Mouse (Mus musculus) midbrain, embryonic 16.5 days (tissue): ENCODE measurements at regions not wholly inside any gene's neighbourhood (a gene's known extent, or its start where the extent isn't known, plus 50 kb on each side); places are given as distances from the start of the nearest gene placed in this dataset.

Source experiments
- ATAC-seq: fragments of 200-750 bp; cut with Nextera tagmentation; 2 replicates; pipeline ENCODE4 v1.8.0; 2017; ENCODE audit warnings: moderate TSS enrichment
- H3K27ac ChIP-seq: fragments of 300-500 bp; sonication (generic); 2 replicates; pipeline ENCODE4 v1.5.1; 2014; ENCODE audit warnings: mild to moderate bottlenecking, low read length, mixed read lengths
- H3K27me3 ChIP-seq: fragments of 300-500 bp; sonication (generic); 2 replicates; pipeline ENCODE4 v1.6.1; 2014; ENCODE audit warnings: low read depth, low read length, mixed read lengths; ENCODE audit not compliant: control insufficient read depth, insufficient read depth
- H3K36me3 ChIP-seq: fragments of 300-500 bp; sonication (generic); 2 replicates; pipeline ENCODE4 v1.6.1; 2014; ENCODE audit warnings: mild to moderate bottlenecking, low read length, moderate library complexity, mixed read lengths; ENCODE audit not compliant: control insufficient read depth, insufficient read depth
- H3K4me1 ChIP-seq: fragments of 300-500 bp; sonication (generic); 2 replicates; pipeline ENCODE4 v1.6.1; 2014; ENCODE audit warnings: mild to moderate bottlenecking, low read length, mixed read lengths; ENCODE audit not compliant: control insufficient read depth, insufficient read depth
- H3K4me2 ChIP-seq: fragments of 300-500 bp; sonication (generic); 2 replicates; pipeline ENCODE4 v1.6.1; 2014; ENCODE audit warnings: mild to moderate bottlenecking, low read length, mixed read lengths
- H3K4me3 ChIP-seq: fragments of 300-500 bp; sonication (generic); 2 replicates; pipeline ENCODE4 v1.5.1; 2014; ENCODE audit warnings: low read depth, mild to moderate bottlenecking, low read length, moderate library complexity, mixed read lengths
- H3K9ac ChIP-seq: fragments of 300-500 bp; sonication (generic); 2 replicates; pipeline ENCODE4 v1.6.1; 2014; ENCODE audit warnings: low read depth, low read length, mixed read lengths
- H3K9me3 ChIP-seq: fragments of 300-500 bp; sonication (generic); replicated peaks from 2 replicates; pipeline ENCODE4 v1.6.1; 2014; ENCODE audit warnings: mild to moderate bottlenecking, low read length, mixed read lengths; ENCODE audit not compliant: control insufficient read depth, poor library complexity, severe bottlenecking
- WGBS: fragments of 180-500 bp; shearing (Covaris S2); extraction: QIAGEN DNeasy Blood & Tissue Kit; methylation state at CpG from one replicate; pipeline ENCODE4 v1.1.7; 2014; 5-methylcytosine and 5-hydroxymethylcytosine counted together

DNA sequence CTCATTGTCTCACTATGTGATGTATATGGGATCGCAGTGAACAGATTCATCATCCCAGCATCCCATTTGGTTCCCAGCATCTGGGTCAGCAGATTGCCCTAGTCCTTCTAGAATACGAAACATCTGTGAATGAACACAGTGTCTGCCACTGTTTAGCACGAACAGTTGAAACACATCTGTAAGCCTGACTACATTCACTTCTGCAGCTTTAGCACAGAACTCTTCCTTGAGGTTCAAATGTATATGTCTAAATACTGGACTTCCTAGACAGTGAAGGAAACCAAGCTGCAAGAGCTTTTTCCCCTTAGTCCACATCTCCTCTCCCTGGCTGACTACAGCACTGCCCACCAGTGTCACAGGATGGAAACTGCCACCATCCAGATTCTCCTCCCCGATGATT, 283.0 kb upstream of the Tle4 start:
- ATAC-seq: no peak
- Histone ChIP-seq H3K27me3 (no peaks in the 10 kb centered on the region), H3K27ac (no peak overlapping the region), H3K9ac (no peak overlapping the region), H3K36me3 (no peaks in the 10 kb centered on the region), H3K9me3 (no peaks in the 10 kb centered on the region), H3K4me1 (peaks cover 11% of the 10 kb centered on the region), H3K4me3 (no peak overlapping the region), H3K4me2 (no peak overlapping the region)
- 98% methylated on average over 4 of the region's 4 CpGs for WGBS

DNA sequence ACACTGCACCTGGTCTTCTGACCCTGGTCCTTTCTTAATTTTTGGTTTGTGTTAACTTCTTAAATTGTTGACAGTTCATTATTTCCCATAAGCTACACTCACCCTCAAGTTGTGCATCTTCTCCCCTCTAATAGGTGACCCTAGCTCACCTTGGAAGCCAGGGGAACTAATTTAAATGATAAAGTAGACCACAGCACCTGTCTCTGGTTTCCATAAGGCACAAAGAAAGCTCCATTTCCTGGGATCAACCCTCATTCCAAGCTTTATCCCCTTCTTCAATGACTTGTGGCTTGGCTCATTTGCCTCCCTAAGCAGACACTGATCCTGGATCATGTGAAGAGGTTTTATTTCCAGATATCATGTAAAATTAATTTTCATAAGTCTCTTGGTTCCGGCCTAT, 276.1 kb upstream of the Tle4 start:
- Histone ChIP-seq H3K4me1 (peaks cover 13% of the 10 kb centered on the region), H3K9ac (no peak overlapping the region), H3K27ac (no peak overlapping the region), H3K4me2 (no peak overlapping the region), H3K4me3 (no peak overlapping the region), H3K9me3 (no peaks in the 10 kb centered on the region), H3K27me3 (no peaks in the 10 kb centered on the region), H3K36me3 (no peaks in the 10 kb centered on the region)
- ATAC-seq: no peak
- WGBS: 91% methylated on average over 1 of the region's 1 CpGs

DNA sequence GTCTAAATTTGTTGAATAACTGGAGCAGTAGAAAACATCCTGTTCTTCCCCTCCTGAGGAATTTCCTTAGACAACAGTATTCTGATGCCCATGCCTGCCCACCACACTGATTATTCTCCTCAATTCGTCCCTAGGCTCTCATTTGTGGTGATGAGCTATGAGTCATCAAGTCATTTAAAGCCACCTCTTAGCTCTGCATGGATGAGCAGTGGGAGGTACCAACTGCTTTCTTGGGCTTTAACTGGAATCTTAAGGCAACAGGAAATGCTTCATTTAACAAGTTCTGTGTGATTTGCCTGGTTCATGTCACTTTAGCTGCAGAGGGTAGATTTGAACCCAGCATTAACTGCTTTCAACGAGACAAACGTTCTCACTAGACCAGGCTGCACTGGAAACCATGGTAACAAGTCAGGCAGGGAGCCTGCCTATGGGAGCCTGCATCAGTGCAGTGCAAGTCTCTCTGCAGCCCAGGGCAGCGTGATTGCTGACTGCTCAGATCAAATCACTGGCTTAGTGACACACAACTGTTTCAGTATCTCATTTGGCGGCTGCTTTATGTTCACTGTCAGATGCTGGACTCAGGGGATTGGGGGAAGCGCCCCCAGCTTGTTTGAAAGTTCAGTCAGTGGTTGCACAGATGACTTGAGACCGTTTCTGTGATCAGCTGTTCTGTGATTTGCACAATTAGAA, 273.5 kb upstream of the Tle4 start:
- peaks cover 13% of the 10 kb centered on the region for H3K4me1 ChIP-seq
- no peak overlapping the region for H3K9ac ChIP-seq
- H3K9me3 ChIP-seq: no peaks in the 10 kb centered on the region
- no peak overlapping the region for H3K4me3 ChIP-seq
- no peak overlapping the region for H3K27ac ChIP-seq
- no peaks in the 10 kb centered on the region for H3K36me3 ChIP-seq
- no peak overlapping the region for H3K4me2 ChIP-seq
- 4% methylated on average over 7 of the region's 7 CpGs for WGBS
- H3K27me3 ChIP-seq: no peaks in the 10 kb centered on the region
- peak; percentile 97 for ATAC-seq

DNA sequence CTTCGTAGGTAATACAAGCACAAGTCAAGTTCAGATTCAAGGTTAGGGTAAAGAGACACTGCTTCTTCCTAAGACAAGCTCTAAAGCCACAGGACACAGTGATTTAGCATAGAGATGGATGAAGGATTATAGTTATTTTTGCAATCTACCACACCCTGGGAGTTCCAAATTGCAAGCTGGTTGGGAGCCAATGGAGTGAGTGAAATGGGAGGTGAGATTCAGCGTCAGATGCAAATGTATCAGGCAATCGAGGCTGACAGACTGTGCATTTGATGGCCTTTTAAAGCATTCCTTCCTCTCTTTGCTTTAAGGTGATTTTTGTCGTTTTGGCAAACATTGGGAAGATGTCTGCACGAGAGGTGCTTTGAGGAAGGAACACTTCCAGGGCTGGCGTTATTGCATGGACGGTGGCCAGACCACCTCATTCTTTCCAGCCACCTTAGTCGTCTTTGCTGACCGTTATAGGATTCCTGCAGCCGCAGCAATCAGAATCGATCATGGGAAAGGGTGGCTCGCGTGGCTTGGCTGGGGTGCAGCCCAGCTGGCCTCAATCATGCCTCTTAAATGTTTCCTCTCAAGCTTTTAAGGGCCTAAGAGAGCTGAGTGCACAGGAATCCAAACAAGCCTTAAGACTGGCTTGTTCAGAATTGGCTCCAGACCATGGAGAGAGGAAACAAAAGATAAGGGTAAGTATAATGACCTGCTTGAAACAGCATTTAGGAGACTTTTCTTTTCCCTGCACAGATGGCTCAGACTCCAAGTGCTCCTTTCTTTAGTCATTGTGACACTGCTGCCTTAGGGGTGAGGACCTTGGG, 265.0 kb upstream of the Tle4 start:
- ATAC-seq: no peak
- whole genome bisulfite sequencing: 24% methylated on average over 13 of the region's 13 CpGs

DNA sequence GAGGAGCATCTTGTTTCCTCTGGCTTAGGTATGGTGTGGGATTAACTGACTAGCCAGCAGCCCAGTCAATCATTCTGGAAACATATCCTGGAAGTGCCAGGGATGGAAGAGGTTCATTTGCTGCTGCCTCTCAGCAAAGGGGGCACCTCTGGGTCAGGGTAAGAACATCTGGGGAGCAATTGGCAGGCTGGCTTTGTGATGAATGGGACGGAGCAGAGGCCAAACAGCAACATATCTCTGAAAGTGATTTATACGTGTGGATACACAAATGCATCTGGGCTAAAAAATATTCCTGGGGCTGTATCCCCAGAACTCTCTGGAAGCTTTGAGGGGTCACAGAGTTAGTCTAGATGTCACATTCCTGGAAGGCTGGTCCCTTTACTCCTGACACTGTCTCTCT, 257.2 kb upstream of the Tle4 start:
- no peaks in the 10 kb centered on the region for H3K4me1 ChIP-seq
- H3K27ac ChIP-seq: no peak overlapping the region
- no peak overlapping the region for H3K4me3 ChIP-seq
- 74% methylated on average over 2 of the region's 2 CpGs for WGBS
- ATAC-seq: no peak
- H3K4me2 ChIP-seq: no peak overlapping the region
- H3K27me3 ChIP-seq: no peaks in the 10 kb centered on the region
- H3K36me3 ChIP-seq: no peaks in the 10 kb centered on the region
- no peak overlapping the region for H3K9ac ChIP-seq
- H3K9me3 ChIP-seq: peaks cover 2% of the 10 kb centered on the region

More for the DNA sequence above, 265.0 kb upstream of the Tle4 start:
- H3K27ac ChIP-seq: no peak overlapping the region
- no peaks in the 10 kb centered on the region for H3K4me1 ChIP-seq
- no peak overlapping the region for H3K4me2 ChIP-seq
- peaks cover 4% of the 10 kb centered on the region for H3K9me3 ChIP-seq
- H3K9ac ChIP-seq: no peak overlapping the region
- H3K4me3 ChIP-seq: no peak overlapping the region
- H3K36me3 ChIP-seq: no peaks in the 10 kb centered on the region
- H3K27me3 ChIP-seq: no peaks in the 10 kb centered on the region; the same call in 1 of the 2 replicates

DNA sequence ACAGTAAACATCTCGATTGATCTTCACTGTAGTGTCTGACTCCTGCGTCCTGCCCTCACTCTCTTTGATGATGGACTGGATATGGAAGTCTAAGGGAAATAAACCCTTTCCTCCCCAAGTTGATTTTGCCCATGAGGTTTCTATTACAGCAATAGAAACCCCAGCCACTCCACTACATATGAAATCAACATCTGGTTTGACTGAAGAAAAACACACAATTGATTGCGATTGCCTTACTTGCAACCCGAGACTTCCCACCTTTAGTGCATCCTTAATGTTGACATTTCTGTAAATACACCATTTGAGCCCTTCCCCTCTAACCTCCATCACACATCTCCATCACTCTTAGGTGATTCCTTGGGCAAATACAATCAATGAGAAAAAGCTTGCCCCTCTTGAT, 255.6 kb upstream of the Tle4 start:
- ATAC-seq: no peak
- WGBS: 86% methylated on average over 4 of the region's 4 CpGs

DNA sequence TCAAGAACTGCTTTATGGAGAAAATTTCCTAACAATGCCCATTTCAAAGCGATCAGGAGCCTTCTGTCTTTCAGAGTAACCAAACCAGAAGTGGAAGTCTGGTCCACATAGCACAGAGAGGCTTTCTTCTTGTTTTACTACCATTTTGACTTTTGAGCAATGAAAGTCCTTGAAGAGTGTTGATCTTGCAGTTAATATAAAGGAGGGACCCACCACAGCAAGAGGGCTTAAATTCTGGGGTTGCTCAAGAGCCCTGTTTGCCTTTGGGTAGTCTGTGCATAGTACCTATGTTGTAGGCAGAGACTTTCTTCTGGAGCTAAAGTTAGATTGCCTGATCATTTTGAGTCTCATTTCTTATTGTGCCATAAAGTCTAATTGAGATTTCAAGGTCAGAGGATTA, 251.7 kb upstream of the Tle4 start:
- H3K4me3 ChIP-seq: no peak overlapping the region
- no peak overlapping the region for H3K27ac ChIP-seq
- ATAC-seq: no peak
- no peaks in the 10 kb centered on the region for H3K9me3 ChIP-seq
- 97% methylated on average over 1 of the region's 1 CpGs for WGBS
- H3K4me2 ChIP-seq: no peak overlapping the region
- no peak overlapping the region for H3K9ac ChIP-seq
- H3K36me3 ChIP-seq: no peaks in the 10 kb centered on the region
- H3K4me1 ChIP-seq: peaks cover 4% of the 10 kb centered on the region; the same call in 1 of the 2 replicates
- H3K27me3 ChIP-seq: no peaks in the 10 kb centered on the region; the same call in 1 of the 2 replicates

More for the DNA sequence above, 255.6 kb upstream of the Tle4 start:
- H3K9me3 ChIP-seq: no peaks in the 10 kb centered on the region
- no peak overlapping the region for H3K4me2 ChIP-seq
- no peak overlapping the region for H3K27ac ChIP-seq
- H3K27me3 ChIP-seq: no peaks in the 10 kb centered on the region
- no peak overlapping the region for H3K4me3 ChIP-seq
- H3K4me1 ChIP-seq: no peaks in the 10 kb centered on the region
- no peaks in the 10 kb centered on the region for H3K36me3 ChIP-seq
- no peak overlapping the region for H3K9ac ChIP-seq

DNA sequence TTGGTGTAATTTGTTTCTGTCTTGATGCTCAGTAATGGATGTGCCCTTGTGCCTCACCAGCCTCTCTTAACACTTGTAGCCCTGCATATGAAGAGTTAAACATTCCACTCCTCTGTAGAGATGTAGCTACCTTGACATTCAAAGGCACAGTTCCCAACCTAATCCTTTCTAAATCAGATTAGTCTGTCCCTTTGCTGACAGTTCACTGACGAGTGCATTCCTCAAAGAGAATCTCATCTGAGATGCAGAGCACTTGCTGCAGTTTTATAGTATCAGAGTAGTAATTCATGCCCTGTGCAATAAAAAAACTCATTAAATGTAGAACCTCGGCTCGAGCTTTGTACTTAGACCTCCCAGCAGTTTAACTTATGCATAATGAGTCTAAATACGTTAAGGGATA, 249.3 kb upstream of the Tle4 start:
- Histone ChIP-seq H3K4me1 (peaks cover 4% of the 10 kb centered on the region; the same call in 1 of the 2 replicates), H3K27me3 (no peaks in the 10 kb centered on the region; the same call in 1 of the 2 replicates), H3K9me3 (no peaks in the 10 kb centered on the region), H3K27ac (no peak overlapping the region), H3K9ac (no peak overlapping the region), H3K4me3 (no peak overlapping the region), H3K36me3 (no peaks in the 10 kb centered on the region), H3K4me2 (no peak overlapping the region)
- no peak for ATAC-seq
- WGBS: 6% methylated on average over 4 of the region's 4 CpGs

DNA sequence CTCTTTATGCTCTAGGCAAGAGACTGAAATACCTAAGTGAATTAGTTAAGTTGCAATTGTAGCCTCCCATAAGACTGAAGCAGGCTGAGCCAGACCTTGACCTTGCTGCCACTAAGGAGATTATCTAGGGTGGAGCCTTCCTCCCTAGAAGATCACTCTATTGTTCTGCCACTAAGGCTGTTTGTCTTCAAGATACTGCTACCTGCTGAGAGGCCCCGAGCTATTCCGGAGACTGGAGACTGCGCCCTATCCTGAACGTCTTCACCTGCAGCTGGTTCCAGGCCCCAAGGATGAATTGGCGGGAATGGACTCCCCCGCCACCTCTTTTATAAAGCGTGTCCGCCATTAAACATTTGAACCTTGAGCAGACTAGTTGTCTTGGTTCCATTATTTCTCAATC, 237.8 kb upstream of the Tle4 start:
- Histone ChIP-seq H3K9ac (no peak overlapping the region), H3K4me2 (no peak overlapping the region), H3K4me1 (no peaks in the 10 kb centered on the region), H3K27ac (no peak overlapping the region), H3K9me3 (no peaks in the 10 kb centered on the region), H3K36me3 (no peaks in the 10 kb centered on the region), H3K27me3 (no peaks in the 10 kb centered on the region), H3K4me3 (no peak overlapping the region)
- ATAC-seq: no peak
- 46% methylated on average over 8 of the region's 8 CpGs for WGBS
